ENCODE assay signal across 8 mouse cellular contexts in genomic region chr17:20944226-20944625, GRCm38 (mm10). TPM values are rescaled to one million over a fixed set of nuclear protein-coding genes. Genes with fewer than 3 reads are reported as not detected.
DNase-seq lines count a peak whose midpoint lies in the region; ATAC-seq and TF ChIP-seq lines count a peak whose summit lies in the region.

No protein-coding gene starts in this region.

- no peaks in the 10 kb centered on the region for H3K27me3 ChIP-seq in cerebellum, adult 2 months (ENCODE audit: control insufficient read depth, insufficient read depth, low read length)
- H3K27me3 ChIP-seq in thymus, adult 2 months (ENCODE audit: control insufficient read depth, insufficient read depth, low read length), result no peaks in the 10 kb centered on the region
- no peaks in the 10 kb centered on the region; the same call in 1 of the 2 replicates for H3K27me3 ChIP-seq in liver, embryonic 12.5 days (replicated peaks)

- peak overlapping the region; percentile 73 for H3K4me3 ChIP-seq in cerebellum, adult 2 months (replicated peaks; ENCODE audit: insufficient read depth, low read depth, low read length)
- H3K4me3 ChIP-seq in thymus, adult 2 months (ENCODE audit: control insufficient read depth, insufficient read depth, low read length), result peak overlapping the region; percentile 58
- peak overlapping the region; percentile 86 for H3K4me3 ChIP-seq in liver, embryonic 12.5 days

- peaks cover 7% of the 10 kb centered on the region for H3K4me1 ChIP-seq in cerebellum, adult 2 months (ENCODE audit: control insufficient read depth, insufficient read depth, low read length)
- H3K4me1 ChIP-seq in thymus, adult 2 months (replicated peaks; ENCODE audit: control insufficient read depth, insufficient read depth, low read length), result 0 out of 2 replicates have a peak, but pooled peaks cover 2% of the 10 kb centered on the region
- peaks cover 29% of the 10 kb centered on the region for H3K4me1 ChIP-seq in liver, embryonic 12.5 days

- no peak for ATAC-seq in cerebellum, adult (ENCODE audit: insufficient number of reproducible peaks, low FRiP score, low TSS enrichment)
- no peak for ATAC-seq in liver, embryonic 12.5 days

- no peaks in the 10 kb centered on the region for H3K36me3 ChIP-seq in thymus, adult 2 months (ENCODE audit: control insufficient read depth, insufficient read depth, low read length)
- 0 out of 2 replicates have a peak, but pooled peaks cover 2% of the 10 kb centered on the region for H3K36me3 ChIP-seq in liver, embryonic 12.5 days

- peak overlapping the region; percentile 56 for H3K9ac ChIP-seq in liver, embryonic 12.5 days

- WGBS in cerebellum, adult 2 months, result 34% methylated on average over 3 of the region's 3 CpGs
- 52% methylated on average over 3 of the region's 3 CpGs for WGBS in thymus, adult 2 months
- WGBS in liver, embryonic 12.5 days (ENCODE audit: insufficient replicate concordance), result 43% methylated on average over 3 of the region's 3 CpGs

- DNase-seq in cerebellum, adult 2 months, result peak in 1 of 2 experiments; percentile 14
- DNase-seq in thymus, adult 2 months, result no peak
- no peak for DNase-seq in thymus, postnatal 36 days
- DNase-seq in urinary bladder, postnatal 36 days (ENCODE audit: low spot score in 2 of 2), result no peak
- DNase-seq in cerebellum, adult 18-20 months, result no peak
- DNase-seq in cerebellum, adult 9-10 months, result no peak

- H3K4me2 ChIP-seq in liver, embryonic 12.5 days, result peak overlapping the region; percentile 75

- no peak for TF ChIP-seq CTCF in cerebellum, adult 2 months (IDR thresholded peaks at IDR 0.05; ENCODE audit: borderline replicate concordance, insufficient read depth, low read depth, low read length)
- TF ChIP-seq CTCF in thymus, adult 2 months (IDR thresholded peaks at IDR 0.05; ENCODE audit: borderline replicate concordance, control insufficient read depth, extremely low read depth, insufficient read depth, low read length, poor library complexity), result no peak

- H3K9me3 ChIP-seq in liver, embryonic 12.5 days (replicated peaks), result no peaks in the 10 kb centered on the region

- TF ChIP-seq POLR2A in cerebellum, adult 2 months (IDR thresholded peaks at IDR 0.05; ENCODE audit: borderline replicate concordance, insufficient read depth, low read length), result no peak
- no peak for TF ChIP-seq POLR2A in thymus, adult 2 months (IDR thresholded peaks at IDR 0.05; ENCODE audit: control insufficient read depth, extremely low read depth, insufficient read depth, low read length, poor library complexity)

- H3K27ac ChIP-seq in cerebellum, adult 2 months (ENCODE audit: insufficient read depth, low read length), result 0 out of 2 replicates have a peak overlapping the region, but pooled peaks have one; percentile 85
- H3K27ac ChIP-seq in thymus, adult 2 months (ENCODE audit: control insufficient read depth, insufficient read depth, low read length), result no peak overlapping the region
- H3K27ac ChIP-seq in liver, embryonic 12.5 days, result peak overlapping the region; percentile 77

RNA-seq across cellular contexts. Expression of gene Ppp2r1a, which starts 0.9 kb away (rescaled TPM):
- polyA plus RNA-seq in cerebellum, adult 2 months (2012; rRNA removed), result 530 and 556 TPM in 2 replicates
- 224 and 227 TPM in 2 replicates for polyA plus RNA-seq in thymus, adult 2 months (2012; rRNA removed)
- 142 and 143 TPM in 2 replicates for polyA plus RNA-seq in liver, embryonic 12.5 days (2016; fragmentation: Nextera tagmentation; extraction: Ambion mirVana)

RNA-seq across cellular contexts. Expression of gene Vmn1r232, which starts 24.7 kb away (rescaled TPM):
- not detected in 2 replicates for polyA plus RNA-seq in cerebellum, adult 2 months (2012; rRNA removed)
- not detected in 2 replicates for polyA plus RNA-seq in thymus, adult 2 months (2012; rRNA removed)
- polyA plus RNA-seq in liver, embryonic 12.5 days (2016; fragmentation: Nextera tagmentation; extraction: Ambion mirVana), result not detected in 2 replicates

RNA-seq across cellular contexts. Expression of gene Vmn1r231, which starts 39.3 kb away (rescaled TPM):
- polyA plus RNA-seq in cerebellum, adult 2 months (2012; rRNA removed), result not detected in 2 replicates
- polyA plus RNA-seq in thymus, adult 2 months (2012; rRNA removed), result not detected in 2 replicates
- not detected in 2 replicates for polyA plus RNA-seq in liver, embryonic 12.5 days (2016; fragmentation: Nextera tagmentation; extraction: Ambion mirVana)

RNA-seq across cellular contexts. Expression of gene Vmn1r233, which starts 52.0 kb away (rescaled TPM):
- polyA plus RNA-seq in cerebellum, adult 2 months (2012; rRNA removed), result not detected in 2 replicates
- not detected in 2 replicates for polyA plus RNA-seq in thymus, adult 2 months (2012; rRNA removed)
- polyA plus RNA-seq in liver, embryonic 12.5 days (2016; fragmentation: Nextera tagmentation; extraction: Ambion mirVana), result not detected in 2 replicates
